Mouse (Mus musculus): ENCODE results near the gene Rhod. TPM values are rescaled to one million over a fixed set of nuclear protein-coding genes. Genes with fewer than 3 reads are reported as not detected.
"Not testable (repeated sequence)": the region's sequence is repeated elsewhere in the genome, so short reads cannot be mapped to it uniquely, and the experiment has no call there.

Gene Rhod
- polyA plus RNA-seq, 1 experiment from 2014 or later: 13.9 TPM

- DNase-seq (ENCODE audit: low spot score): no peak
- H3K27me3 ChIP-seq (ENCODE audit: low read depth, poor library complexity, severe bottlenecking): peaks cover 18% of the 10 kb centered on the region
- peak overlapping the region; percentile 98 for H3K4me3 ChIP-seq
- peaks cover 23% of the 10 kb centered on the region for H3K36me3 ChIP-seq
- peak overlapping the region; percentile 99 for H3K27ac ChIP-seq (replicated peaks)
- H3K9me3 ChIP-seq (replicated peaks): 0 out of 2 replicates have a peak, but pooled peaks cover 3% of the 10 kb centered on the region
- WGBS: under 1% methylated on average over 80 of the region's 80 CpGs
- H3K4me1 ChIP-seq: peaks cover 44% of the 10 kb centered on the region
Observed at GRCm38 (mm10) chr19:4396081-4396997, 42.9 kb downstream of the Rhod start.

GRCm38 (mm10) chr19:4387276-4387675, 52.0 kb downstream of the Rhod start:
- H3K27me3 ChIP-seq (ENCODE audit: low read depth, poor library complexity, severe bottlenecking): no peaks in the 10 kb centered on the region
- H3K36me3 ChIP-seq: peaks cover 75% of the 10 kb centered on the region
- no peak for DNase-seq (ENCODE audit: low spot score)
- no peak overlapping the region for H3K27ac ChIP-seq (replicated peaks)
- H3K4me1 ChIP-seq: peaks cover 2% of the 10 kb centered on the region; the same call in 1 of the 2 replicates
- no peak overlapping the region for H3K4me3 ChIP-seq
- H3K9me3 ChIP-seq (replicated peaks): no peaks in the 10 kb centered on the region

- Histone ChIP-seq H3K27me3 (ENCODE audit: low read depth, poor library complexity, severe bottlenecking) (no peaks in the 10 kb centered on the region), H3K4me3 (no peak overlapping the region), H3K9me3 (replicated peaks) (no peaks in the 10 kb centered on the region), H3K27ac (replicated peaks) (no peak overlapping the region), H3K36me3 (peaks cover 63% of the 10 kb centered on the region), H3K4me1 (no peaks in the 10 kb centered on the region)
- DNase-seq (ENCODE audit: low spot score): no peak
- 88% methylated on average over 4 of the region's 4 CpGs for WGBS
Observed at GRCm38 (mm10) chr19:4385026-4385425, 54.2 kb downstream of the Rhod start.

GRCm38 (mm10) chr19:4384322-4384721, 54.9 kb downstream of the Rhod start:
- Histone ChIP-seq H3K4me1 (no peaks in the 10 kb centered on the region), H3K27ac (replicated peaks) (no peak overlapping the region), H3K4me3 (no peak overlapping the region), H3K27me3 (ENCODE audit: low read depth, poor library complexity, severe bottlenecking) (no peaks in the 10 kb centered on the region), H3K9me3 (replicated peaks) (no peaks in the 10 kb centered on the region), H3K36me3 (peaks cover 66% of the 10 kb centered on the region)
- DNase-seq (ENCODE audit: low spot score): no peak
- 46% methylated on average over 1 of the region's 1 CpGs for WGBS

GRCm38 (mm10) chr19:4383306-4383705, 55.9 kb downstream of the Rhod start:
- Histone ChIP-seq H3K27me3 (ENCODE audit: low read depth, poor library complexity, severe bottlenecking) (no peaks in the 10 kb centered on the region), H3K4me3 (no peak overlapping the region), H3K9me3 (replicated peaks) (no peaks in the 10 kb centered on the region), H3K27ac (replicated peaks) (no peak overlapping the region), H3K4me1 (no peaks in the 10 kb centered on the region), H3K36me3 (peaks cover 68% of the 10 kb centered on the region)
- no peak for DNase-seq (ENCODE audit: low spot score)

- DNase-seq (ENCODE audit: low spot score): not testable (repeated sequence)
- peaks cover 70% of the 10 kb centered on the region for H3K36me3 ChIP-seq
Observed at GRCm38 (mm10) chr19:4382303-4382702, 56.9 kb downstream of the Rhod start.

More at GRCm38 (mm10) chr19:4382303-4382702, 56.9 kb downstream of the Rhod start:
- not testable (repeated sequence) for H3K27me3 ChIP-seq (ENCODE audit: low read depth, poor library complexity, severe bottlenecking); H3K9me3 ChIP-seq (replicated peaks); H3K27ac ChIP-seq (replicated peaks); H3K4me1 ChIP-seq; H3K4me3 ChIP-seq
- 89% methylated on average over 1 of the region's 1 CpGs for WGBS

Other genes starting within 250 kb of the Rhod start
- 0.85 and 1.2 TPM in 2 replicates for gene Tbc1d10c, start 248.1 kb downstream of the Rhod start, polyA plus RNA-seq (2016; fragmentation: Nextera tagmentation; extraction: Ambion mirVana)
- gene Ppp1ca, start 247.4 kb downstream of the Rhod start, polyA plus RNA-seq (2016; fragmentation: Nextera tagmentation; extraction: Ambion mirVana): 1,003 and 1,059 TPM in 2 replicates
- gene Rad9a, start 237.8 kb downstream of the Rhod start, polyA plus RNA-seq (2016; fragmentation: Nextera tagmentation; extraction: Ambion mirVana): 58.9 and 60.3 TPM in 2 replicates
- 0.65 and 0.74 TPM in 2 replicates for gene Clcf1, start 225.2 kb downstream of the Rhod start, polyA plus RNA-seq (2016; fragmentation: Nextera tagmentation; extraction: Ambion mirVana)
- not detected in 2 replicates for gene AC109138.7, start 225.1 kb downstream of the Rhod start, polyA plus RNA-seq (2016; fragmentation: Nextera tagmentation; extraction: Ambion mirVana)
- gene Pold4, start 207.5 kb downstream of the Rhod start, polyA plus RNA-seq (2016; fragmentation: Nextera tagmentation; extraction: Ambion mirVana): 12.2 and 15.6 TPM in 2 replicates
- gene Ssh3, start 170.3 kb downstream of the Rhod start, polyA plus RNA-seq (2016; fragmentation: Nextera tagmentation; extraction: Ambion mirVana): 3.2 and 3.6 TPM in 2 replicates
- 11.7 and 12.6 TPM in 2 replicates for gene Ankrd13d, start 156.3 kb downstream of the Rhod start, polyA plus RNA-seq (2016; fragmentation: Nextera tagmentation; extraction: Ambion mirVana)
- gene Grk2, start 133.2 kb downstream of the Rhod start, polyA plus RNA-seq (2016; fragmentation: Nextera tagmentation; extraction: Ambion mirVana): 12.2 and 14.2 TPM in 2 replicates
- 47.7 and 50.4 TPM in 2 replicates for gene Kdm2a, start 41.1 kb downstream of the Rhod start, polyA plus RNA-seq (2016; fragmentation: Nextera tagmentation; extraction: Ambion mirVana)
- 1.7 and 2.0 TPM in 2 replicates for gene Syt12, start 38.0 kb upstream of the Rhod start, polyA plus RNA-seq (2016; fragmentation: Nextera tagmentation; extraction: Ambion mirVana)
- not detected in 2 replicates for gene 2010003K11Rik, start 59.2 kb upstream of the Rhod start, polyA plus RNA-seq (2016; fragmentation: Nextera tagmentation; extraction: Ambion mirVana)
- 20.9 and 24.1 TPM in 2 replicates for gene Pcx, start 71.0 kb upstream of the Rhod start, polyA plus RNA-seq (2016; fragmentation: Nextera tagmentation; extraction: Ambion mirVana)
- gene Lrfn4, start 176.2 kb upstream of the Rhod start, polyA plus RNA-seq (2016; fragmentation: Nextera tagmentation; extraction: Ambion mirVana): 5.6 and 6.5 TPM in 2 replicates
- gene Rce1, start 186.2 kb upstream of the Rhod start, polyA plus RNA-seq (2016; fragmentation: Nextera tagmentation; extraction: Ambion mirVana): 80.7 and 87.0 TPM in 2 replicates